Mouse (Mus musculus): ENCODE results near the gene Trmt13. TPM values are rescaled to one million over a fixed set of nuclear protein-coding genes. Genes with fewer than 3 reads are reported as not detected.
"Not testable (repeated sequence)": the region's sequence is repeated elsewhere in the genome, so short reads cannot be mapped to it uniquely, and the experiment has no call there.

The Trmt13 gene
- polyA plus RNA-seq, 1 experiment from 2014 or later, result 30.3 TPM

DNA sequence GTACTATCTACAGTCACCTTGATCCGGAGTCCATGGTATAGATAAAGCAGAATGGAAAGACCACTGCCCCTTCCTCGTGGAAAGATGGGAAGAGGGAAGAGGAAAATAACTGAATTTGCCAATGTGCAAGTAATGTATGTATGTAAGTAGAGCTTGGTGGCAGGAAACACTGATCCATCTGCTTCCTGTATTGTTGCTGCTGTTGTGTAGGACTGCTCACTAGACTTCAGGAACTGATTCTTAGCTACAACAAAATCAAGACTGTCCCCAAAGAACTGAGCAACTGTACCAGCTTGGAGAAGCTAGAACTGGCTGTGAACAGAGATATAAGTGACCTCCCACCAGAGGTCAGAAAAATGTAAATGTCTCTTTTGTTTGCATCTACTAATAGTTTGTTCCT lies 43.8 kb downstream of the Trmt13 start:
- Histone ChIP-seq H3K27me3 (no peaks in the 10 kb centered on the region), H3K4me3 (no peak overlapping the region), H3K4me2 (no peak overlapping the region), H3K36me3 (no peaks in the 10 kb centered on the region), H3K27ac (no peak overlapping the region), H3K4me1 (replicated peaks) (no peaks in the 10 kb centered on the region), H3K9me3 (peaks cover 7% of the 10 kb centered on the region; the same call in 1 of the 2 replicates), H3K9ac (no peak overlapping the region)
- no peak for ATAC-seq (ENCODE audit: low FRiP score)
- WGBS, result 69% methylated on average over 2 of the region's 2 CpGs

DNA sequence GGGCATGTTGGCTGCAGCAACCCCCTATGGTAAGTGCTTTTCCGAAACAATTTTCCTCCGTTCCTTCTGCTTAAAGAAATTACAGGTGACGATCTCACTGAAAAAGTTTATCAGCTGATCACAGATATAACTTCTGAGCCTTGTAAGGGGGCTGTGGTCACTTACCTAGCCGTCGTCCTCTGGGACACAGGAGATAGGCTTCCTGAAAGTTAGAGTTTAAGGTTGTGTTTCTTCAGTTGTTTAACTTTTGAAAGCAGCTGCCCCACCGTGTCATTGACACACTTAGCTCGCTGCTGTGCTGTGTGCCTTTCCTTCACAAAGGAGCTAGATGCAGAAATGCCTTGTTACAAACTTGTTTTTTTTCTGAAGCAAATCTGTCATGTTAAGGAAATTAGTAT lies 51.3 kb downstream of the Trmt13 start:
- Histone ChIP-seq H3K4me3 (no peak overlapping the region), H3K9ac (no peak overlapping the region), H3K27me3 (no peaks in the 10 kb centered on the region), H3K9me3 (peaks cover 7% of the 10 kb centered on the region; the same call in 1 of the 2 replicates), H3K4me1 (replicated peaks) (no peaks in the 10 kb centered on the region), H3K36me3 (no peaks in the 10 kb centered on the region), H3K4me2 (no peak overlapping the region), H3K27ac (no peak overlapping the region)
- ATAC-seq (ENCODE audit: low FRiP score), result no peak
- 82% methylated on average over 7 of the region's 7 CpGs for WGBS

DNA sequence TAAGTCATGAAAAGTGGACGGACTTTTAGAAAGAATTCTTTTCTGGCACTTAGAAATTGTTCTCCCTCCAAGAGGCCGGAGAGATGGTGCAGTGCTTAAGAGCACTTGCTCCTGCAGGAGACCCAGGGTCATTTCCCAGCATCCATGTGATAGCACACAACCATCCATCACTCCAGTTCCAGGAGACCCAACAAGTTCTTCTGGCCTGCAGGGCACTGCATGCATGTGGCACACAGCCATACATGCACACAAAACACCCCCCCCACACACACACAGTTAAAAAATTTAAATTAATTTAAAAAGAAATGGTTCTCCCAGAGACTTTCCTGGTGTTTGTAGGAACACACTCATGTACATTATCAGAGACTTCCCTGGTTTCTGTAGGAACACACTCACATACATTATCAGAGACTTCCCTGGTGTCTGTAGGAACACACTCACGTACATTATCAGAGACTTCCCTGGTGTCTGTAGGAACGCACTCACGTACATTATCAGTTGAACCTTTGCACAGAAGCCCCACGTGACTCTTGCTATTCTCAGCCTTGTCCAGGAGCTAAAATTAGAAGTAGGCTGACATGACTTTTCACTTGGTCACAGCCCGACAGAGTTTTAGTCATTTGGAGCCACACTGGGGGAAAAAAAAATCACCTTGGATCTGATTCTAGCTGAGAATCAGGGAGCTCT lies 51.8 kb downstream of the Trmt13 start, which contains the start of gene Lrrc39:
Lrrc39 (plus strand) TSS at position 566 of the 687 bp plus-strand sequence.
- Histone ChIP-seq H3K9ac (no peak within 1 kb of the TSS), H3K4me1 (replicated peaks) (no peaks in the 10 kb centered on the region), H3K4me3 (no peak within 1 kb of the TSS), H3K4me2 (no peak within 1 kb of the TSS), H3K27ac (no peak within 1 kb of the TSS), H3K9me3 (peaks cover 7% of the 10 kb centered on the region; the same call in 1 of the 2 replicates), H3K36me3 (no peaks in the 10 kb centered on the region), H3K27me3 (no peaks in the 10 kb centered on the region)
- ATAC-seq (ENCODE audit: low FRiP score), result no peak
- 83% methylated on average over 7 of the region's 7 CpGs for WGBS

DNA sequence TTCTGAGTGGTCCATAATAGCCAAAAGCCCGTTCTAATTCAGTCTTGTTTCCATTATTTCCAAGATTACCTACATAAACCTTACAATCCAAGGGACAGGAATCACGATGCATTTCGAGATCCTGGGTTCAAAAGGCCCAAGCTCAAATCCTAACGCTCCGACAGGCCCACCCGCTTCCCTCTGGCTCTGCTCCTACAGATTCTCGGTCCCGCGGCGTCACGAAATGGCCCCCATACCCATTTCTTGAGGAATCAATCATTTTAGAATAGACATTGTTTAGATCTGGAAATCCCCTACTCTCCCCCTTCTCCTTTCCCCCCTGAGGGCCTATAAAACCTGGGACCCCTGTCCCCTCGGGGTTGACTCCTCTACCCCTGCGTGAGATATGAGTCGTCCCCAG lies 53.1 kb downstream of the Trmt13 start:
- not testable (repeated sequence) for H3K9ac ChIP-seq; H3K4me2 ChIP-seq; H3K27ac ChIP-seq; H3K4me1 ChIP-seq (replicated peaks); ATAC-seq (ENCODE audit: low FRiP score); H3K27me3 ChIP-seq; H3K36me3 ChIP-seq; H3K9me3 ChIP-seq; H3K4me3 ChIP-seq
- 96% methylated on average over 14 of the region's 14 CpGs for WGBS

DNA sequence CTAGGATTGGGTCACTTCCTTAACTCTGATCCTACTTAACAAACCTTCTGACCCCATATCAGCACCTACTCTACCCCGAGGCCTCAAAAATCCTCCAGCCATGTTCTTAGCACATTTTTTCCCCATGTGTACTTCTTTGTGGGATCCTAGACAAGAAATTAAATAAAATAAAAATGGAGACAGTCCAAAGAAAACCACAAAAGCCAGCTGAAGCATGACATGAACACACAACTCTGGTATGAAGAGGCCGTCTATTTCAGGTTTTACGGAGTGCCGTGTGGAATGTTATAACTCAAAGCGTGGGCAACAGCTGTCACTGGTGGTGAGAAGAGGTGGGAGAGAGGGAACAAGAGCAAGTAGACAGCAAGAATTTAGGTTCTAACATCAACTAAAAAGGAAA lies 63.0 kb downstream of the Trmt13 start:
- H3K4me2 ChIP-seq, result no peak overlapping the region
- H3K9me3 ChIP-seq, result no peaks in the 10 kb centered on the region
- H3K4me3 ChIP-seq, result no peak overlapping the region
- no peaks in the 10 kb centered on the region for H3K4me1 ChIP-seq (replicated peaks)
- ATAC-seq (ENCODE audit: low FRiP score), result no peak
- H3K9ac ChIP-seq, result no peak overlapping the region
- H3K27ac ChIP-seq, result no peak overlapping the region
- no peaks in the 10 kb centered on the region for H3K27me3 ChIP-seq
- peaks cover 48% of the 10 kb centered on the region for H3K36me3 ChIP-seq
- 96% methylated on average over 5 of the region's 5 CpGs for WGBS

DNA sequence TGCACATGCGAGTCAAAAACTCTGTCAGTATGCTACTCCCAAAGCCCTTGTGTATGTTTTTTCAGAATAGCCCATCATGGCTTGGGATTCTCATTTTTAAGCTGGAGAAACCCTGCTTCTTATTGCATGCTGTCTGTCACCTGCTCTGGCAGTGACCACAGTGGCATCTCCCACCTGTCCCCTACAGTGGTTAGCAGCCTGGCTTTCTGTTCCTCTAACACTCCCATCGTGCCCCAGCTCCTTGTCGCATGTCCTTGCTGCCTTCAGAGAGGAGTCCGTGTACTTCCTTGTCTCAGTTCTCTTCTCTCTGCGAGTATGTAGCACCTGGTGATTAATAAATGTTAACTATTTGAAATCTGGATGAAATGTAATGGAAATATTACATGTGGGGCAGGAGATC lies 67.0 kb downstream of the Trmt13 start:
- WGBS, result 90% methylated on average over 5 of the region's 5 CpGs
- H3K27ac ChIP-seq, result no peak overlapping the region
- no peak for ATAC-seq (ENCODE audit: low FRiP score)
- no peak overlapping the region for H3K4me2 ChIP-seq
- H3K9me3 ChIP-seq, result no peaks in the 10 kb centered on the region
- no peak overlapping the region for H3K9ac ChIP-seq
- H3K27me3 ChIP-seq, result no peaks in the 10 kb centered on the region
- H3K4me3 ChIP-seq, result no peak overlapping the region
- peaks cover 76% of the 10 kb centered on the region for H3K36me3 ChIP-seq
- no peaks in the 10 kb centered on the region for H3K4me1 ChIP-seq (replicated peaks)

DNA sequence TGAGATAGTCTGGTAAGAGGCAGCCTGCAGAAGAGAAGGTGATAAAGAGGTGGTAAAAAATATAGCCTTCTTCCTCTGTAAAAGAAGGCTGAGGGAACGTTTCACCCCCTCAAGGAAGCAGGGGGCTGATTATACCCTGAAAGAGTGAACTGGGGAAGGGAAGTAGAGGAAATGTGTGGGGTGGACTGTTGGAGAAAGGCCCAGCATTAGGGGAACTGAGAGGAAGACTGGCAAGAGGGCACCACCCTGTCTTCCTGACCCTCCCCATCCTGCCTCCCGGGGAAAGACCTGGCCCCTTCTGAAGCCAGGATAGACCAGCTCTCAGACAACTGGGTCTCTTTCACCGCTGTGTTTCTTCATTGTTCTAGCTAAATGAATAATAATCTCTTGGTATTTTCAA lies 71.9 kb downstream of the Trmt13 start:
- 79% methylated on average over 3 of the region's 3 CpGs for WGBS
- no peak for ATAC-seq (ENCODE audit: low FRiP score)
- Histone ChIP-seq H3K27ac (no peak overlapping the region), H3K9me3 (no peaks in the 10 kb centered on the region), H3K4me3 (no peak overlapping the region), H3K36me3 (peaks cover 78% of the 10 kb centered on the region), H3K4me2 (no peak overlapping the region), H3K27me3 (no peaks in the 10 kb centered on the region), H3K9ac (0 out of 2 replicates have a peak overlapping the region, but pooled peaks have one; percentile 24), H3K4me1 (replicated peaks) (0 out of 2 replicates have a peak, but pooled peaks cover under 1% of the 10 kb centered on the region)

DNA sequence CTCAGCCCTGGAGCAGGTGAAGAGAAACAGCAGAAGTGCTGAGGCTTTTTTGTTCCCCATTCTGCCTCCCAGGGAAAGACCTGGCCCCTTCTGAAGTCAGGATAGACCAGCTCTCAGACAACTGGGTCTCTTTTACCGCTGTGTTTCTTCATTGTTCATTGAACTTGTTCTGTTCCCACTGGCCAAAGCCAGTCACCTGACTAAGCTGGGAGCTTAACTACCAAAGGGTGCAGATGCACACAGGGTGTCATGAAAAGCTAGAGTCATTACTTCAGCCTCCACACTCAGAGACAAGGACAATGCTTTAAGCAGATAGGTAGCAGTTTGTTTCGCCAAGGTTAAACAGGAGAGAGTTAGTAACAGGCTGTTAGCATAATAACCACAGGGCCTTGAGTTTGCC lies 72.3 kb downstream of the Trmt13 start:
- no peak for ATAC-seq (ENCODE audit: low FRiP score)
- Histone ChIP-seq H3K9me3 (no peaks in the 10 kb centered on the region), H3K27me3 (no peaks in the 10 kb centered on the region), H3K4me1 (replicated peaks) (0 out of 2 replicates have a peak, but pooled peaks cover 5% of the 10 kb centered on the region), H3K27ac (no peak overlapping the region), H3K36me3 (peaks cover 77% of the 10 kb centered on the region), H3K4me2 (no peak overlapping the region), H3K9ac (no peak overlapping the region), H3K4me3 (no peak overlapping the region)
- WGBS, result 88% methylated on average over 2 of the region's 2 CpGs

DNA sequence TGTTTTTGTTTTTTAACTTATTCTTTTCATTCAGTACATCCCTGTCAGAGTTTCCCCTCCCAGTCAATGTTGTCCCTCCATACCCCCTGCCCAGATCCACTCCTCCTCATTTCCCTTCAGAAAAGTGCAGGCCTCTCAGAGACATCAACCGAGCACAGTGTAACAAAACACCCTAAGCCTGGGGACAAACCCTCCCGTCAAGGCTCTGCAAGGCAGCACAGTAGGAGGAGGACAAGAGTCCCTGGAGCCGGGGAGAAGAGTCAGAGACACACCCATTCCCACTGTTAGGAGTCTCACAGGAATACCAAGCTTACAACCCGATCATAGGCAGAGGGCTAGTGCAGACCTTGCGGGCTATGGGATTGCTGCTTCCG lies 77.2 kb downstream of the Trmt13 start:
- no peaks in the 10 kb centered on the region for H3K27me3 ChIP-seq
- no peak overlapping the region for H3K9ac ChIP-seq
- H3K4me1 ChIP-seq (replicated peaks), result peaks cover 14% of the 10 kb centered on the region; the same call in 1 of the 2 replicates
- no peak overlapping the region for H3K4me3 ChIP-seq
- H3K4me2 ChIP-seq, result no peak overlapping the region
- peaks cover 73% of the 10 kb centered on the region for H3K36me3 ChIP-seq
- no peaks in the 10 kb centered on the region for H3K9me3 ChIP-seq
- no peak for ATAC-seq (ENCODE audit: low FRiP score)
- no peak overlapping the region for H3K27ac ChIP-seq
- WGBS, result 39% methylated on average over 6 of the region's 6 CpGs

DNA sequence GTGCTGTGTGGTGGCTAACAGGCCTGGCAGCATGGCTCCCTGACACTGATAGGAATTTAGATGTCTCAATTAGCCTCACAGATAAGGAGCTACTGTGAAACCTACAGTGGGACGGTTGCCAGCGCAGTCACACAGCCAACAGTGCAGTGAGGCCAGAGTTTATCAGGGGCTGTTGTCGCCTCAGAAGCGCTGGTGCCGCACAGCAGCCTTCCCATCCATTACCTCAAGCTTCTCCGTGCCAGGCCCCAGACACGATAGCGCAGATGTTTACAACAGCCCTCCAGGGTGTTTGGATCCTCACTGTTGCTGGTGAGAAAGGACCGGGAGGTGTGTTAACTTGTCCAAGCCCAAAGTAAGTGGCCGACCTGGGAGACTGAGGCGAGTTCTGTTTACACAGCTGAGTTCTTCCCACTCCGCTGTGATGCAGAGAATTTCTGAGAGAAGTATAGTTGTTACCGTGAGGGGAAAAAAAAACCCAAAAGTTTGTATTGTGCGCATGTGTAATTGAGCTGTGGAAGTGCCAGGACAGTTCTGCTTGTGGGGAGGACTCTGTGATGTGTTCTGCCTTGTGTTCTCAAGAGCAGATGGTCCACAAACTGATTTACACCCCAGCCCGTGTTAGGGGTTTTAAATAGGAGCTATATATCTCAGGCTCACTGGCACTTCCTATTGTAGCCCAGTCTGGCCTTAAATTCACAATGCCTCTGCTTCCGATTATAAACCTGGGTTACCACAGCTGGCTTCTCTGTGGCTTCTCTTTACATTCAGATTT lies 77.8 kb downstream of the Trmt13 start:
- WGBS, result 56% methylated on average over 16 of the region's 16 CpGs
- ATAC-seq (ENCODE audit: low FRiP score), result peak; percentile 54; the same call in 1 of the 2 replicates
- H3K4me1 ChIP-seq (replicated peaks), result peaks cover 14% of the 10 kb centered on the region; the same call in 1 of the 2 replicates

More for the DNA sequence above, 77.8 kb downstream of the Trmt13 start:
- Histone ChIP-seq H3K27me3 (no peaks in the 10 kb centered on the region), H3K9me3 (no peaks in the 10 kb centered on the region), H3K36me3 (peaks cover 68% of the 10 kb centered on the region), H3K4me2 (no peak overlapping the region), H3K27ac (peak overlapping the region; percentile 58), H3K9ac (peak overlapping the region; percentile 46; the same call in 1 of the 2 replicates), H3K4me3 (no peak overlapping the region)
